Mouse (Mus musculus): ENCODE results near the gene Nrsn2. TPM values are rescaled to one million over a fixed set of nuclear protein-coding genes. Genes with fewer than 3 reads are reported as not detected.

The Nrsn2 gene
- total RNA-seq, 1 experiment from 2014 or later: not detected

GRCm38 (mm10) chr2:152323971-152324370, 52.5 kb downstream of the Nrsn2 start:
- no peak for ATAC-seq (replicated peaks; ENCODE audit: insufficient number of reproducible peaks, low FRiP score, low TSS enrichment, poor library complexity, severe bottlenecking)

GRCm38 (mm10) chr2:152322198-152322597, 54.2 kb downstream of the Nrsn2 start:
- no peak for ATAC-seq (replicated peaks; ENCODE audit: insufficient number of reproducible peaks, low FRiP score, low TSS enrichment, poor library complexity, severe bottlenecking)

GRCm38 (mm10) chr2:152321558-152321957, 54.9 kb downstream of the Nrsn2 start:
- ATAC-seq (replicated peaks; ENCODE audit: insufficient number of reproducible peaks, low FRiP score, low TSS enrichment, poor library complexity, severe bottlenecking): no peak

Other genes starting within 250 kb of the Nrsn2 start
- gene Tcf15, start 233.1 kb downstream of the Nrsn2 start, total RNA-seq (2017): not detected in 3 replicates
- gene Csnk2a1, start 149.8 kb downstream of the Nrsn2 start, total RNA-seq (2017): 104 to 134 TPM (median 114 TPM) in 3 replicates
- gene Tbc1d20, start 82.8 kb downstream of the Nrsn2 start, total RNA-seq (2017): 34.6 to 50.1 TPM (median 47.4 TPM) in 3 replicates
- 45.0 to 83.3 TPM (median 59.1 TPM) in 3 replicates for gene Rbck1, start 44.0 kb downstream of the Nrsn2 start, total RNA-seq (2017)
- not detected in 3 replicates for gene Trib3, start 32.6 kb downstream of the Nrsn2 start, total RNA-seq (2017)
- 0.10 to 0.43 TPM in 2 of 3 replicates, not detected in the other for gene Sox12, start 21.4 kb upstream of the Nrsn2 start, total RNA-seq (2017)
- gene Zcchc3, start 38.4 kb upstream of the Nrsn2 start, total RNA-seq (2017): 0.10 to 0.75 TPM in 2 of 3 replicates, not detected in the other
- not detected in 3 replicates for gene 6820408C15Rik, start 38.9 kb upstream of the Nrsn2 start, total RNA-seq (2017)
- gene Defb23, start 88.0 kb upstream of the Nrsn2 start, total RNA-seq (2017): not detected in 3 replicates
- gene Defb20, start 100.4 kb upstream of the Nrsn2 start, total RNA-seq (2017): not detected in 3 replicates
- not detected in 3 replicates for gene Defb22, start 113.5 kb upstream of the Nrsn2 start, total RNA-seq (2017)
- not detected in 3 replicates for gene Defb26, start 135.1 kb upstream of the Nrsn2 start, total RNA-seq (2017)
- not detected in 3 replicates for gene Defb28, start 141.6 kb upstream of the Nrsn2 start, total RNA-seq (2017)
- not detected in 3 replicates for gene Defb29, start 163.5 kb upstream of the Nrsn2 start, total RNA-seq (2017)
- not detected in 3 replicates for gene Gm17416, start 192.7 kb upstream of the Nrsn2 start, total RNA-seq (2017)
- gene Defb21, start 196.1 kb upstream of the Nrsn2 start, total RNA-seq (2017): not detected in 3 replicates
- gene Defb19, start 203.7 kb upstream of the Nrsn2 start, total RNA-seq (2017): not detected in 3 replicates
- not detected in 3 replicates for gene Defb45, start 222.8 kb upstream of the Nrsn2 start, total RNA-seq (2017)
- not detected in 3 replicates for gene Defb36, start 227.7 kb upstream of the Nrsn2 start, total RNA-seq (2017)
- gene Defb25, start 246.4 kb upstream of the Nrsn2 start, total RNA-seq (2017): not detected in 3 replicates